Mouse (Mus musculus) spleen, embryonic (tissue): Measurements from ENCODE around the gene Adora3.
"Not testable (repeated sequence)": the region's sequence is repeated elsewhere in the genome, so short reads cannot be mapped to it uniquely, and the experiment has no call there.

ENCODE experiments used
- CTCF ChIA-PET: fragments of 350-600 bp; sonication (Branson Sonifier 250); formaldehyde crosslinking; loops from one replicate; lab custom pipeline; 2022; lab: Charles Lee

Adora3 gene

GRCm38 (mm10) chr3:105899394-105900147 is 28.9 kb downstream of the Adora3 start:
- CTCF ChIA-PET = interaction anchor here (0.5 to 0.7 kb wide), 2 partner anchors 28 to 279 kb away, joined by 3 to 7 read pairs; no protein-coding TSS in a partner anchor

GRCm38 (mm10) chr3:105900266-105900665 is 29.6 kb downstream of the Adora3 start:
- CTCF ChIA-PET = interaction anchor here (0.7 kb wide), 1 partner anchor 27 kb away, joined by 3 read pairs; no protein-coding TSS in a partner anchor

- CTCF ChIA-PET = no interaction called here
Measured at GRCm38 (mm10) chr3:105900716-105901115, 30.1 kb downstream of the Adora3 start.

- CTCF ChIA-PET = no interaction called here
Measured at GRCm38 (mm10) chr3:105901468-105901867, 30.8 kb downstream of the Adora3 start.

GRCm38 (mm10) chr3:105904213-105904612 is 33.6 kb downstream of the Adora3 start:
- CTCF ChIA-PET = interaction anchor here (0.7 to 1.1 kb wide), 2 partner anchors 197 to 229 kb away, joined by 4 to 6 read pairs; no protein-coding TSS in a partner anchor

GRCm38 (mm10) chr3:105904721-105905120 is 34.1 kb downstream of the Adora3 start:
- CTCF ChIA-PET = interaction anchor here (1.1 kb wide), 1 partner anchor 230 kb away, joined by 4 read pairs; no protein-coding TSS in a partner anchor

GRCm38 (mm10) chr3:105907956-105908655 is 37.4 kb downstream of the Adora3 start:
- CTCF ChIA-PET = interaction anchor here (1.0 kb wide), 1 partner anchor 241 kb away, joined by 3 read pairs; no protein-coding TSS in a partner anchor

GRCm38 (mm10) chr3:105908976-105909375 is 38.3 kb downstream of the Adora3 start:
- CTCF ChIA-PET = no interaction called here

GRCm38 (mm10) chr3:105910519-105911190 is 40.0 kb downstream of the Adora3 start:
- CTCF ChIA-PET = no interaction called here

- CTCF ChIA-PET = interaction anchor here (0.6 kb wide), 1 partner anchor 260 kb away, joined by 3 read pairs; no protein-coding TSS in a partner anchor
Measured at GRCm38 (mm10) chr3:105912097-105912880, 41.6 kb downstream of the Adora3 start.

GRCm38 (mm10) chr3:105913839-105914681 is 43.4 kb downstream of the Adora3 start:
- CTCF ChIA-PET = no interaction called here

- CTCF ChIA-PET = no interaction called here
Measured at GRCm38 (mm10) chr3:105915281-105915680, 44.6 kb downstream of the Adora3 start.

GRCm38 (mm10) chr3:105916455-105916854 is 45.8 kb downstream of the Adora3 start:
- CTCF ChIA-PET = not testable (repeated sequence)

- CTCF ChIA-PET = no interaction called here
Measured at GRCm38 (mm10) chr3:105917656-105918354, 47.1 kb downstream of the Adora3 start.

- CTCF ChIA-PET = no interaction called here
Measured at GRCm38 (mm10) chr3:105918355-105918745, 47.7 kb downstream of the Adora3 start.

- CTCF ChIA-PET = not testable (repeated sequence)
Measured at GRCm38 (mm10) chr3:105920743-105921142, 50.1 kb downstream of the Adora3 start.

GRCm38 (mm10) chr3:105921959-105922358 is 51.3 kb downstream of the Adora3 start:
- CTCF ChIA-PET = no interaction called here

GRCm38 (mm10) chr3:105924616-105925015 is 54.0 kb downstream of the Adora3 start:
- CTCF ChIA-PET = no interaction called here

GRCm38 (mm10) chr3:105927561-105928194 is 57.0 kb downstream of the Adora3 start:
- CTCF ChIA-PET = interaction anchor here (1.4 kb wide), 1 partner anchor 28 kb away, joined by 3 read pairs; no protein-coding TSS in a partner anchor
